Mouse (Mus musculus): Measurements from ENCODE around the gene Gramd4. TPM values are rescaled to one million over a fixed set of nuclear protein-coding genes. Genes with fewer than 3 reads are reported as not detected.
"Not testable (repeated sequence)": the region's sequence is repeated elsewhere in the genome, so short reads cannot be mapped to it uniquely, and the experiment has no call there.

Gene Gramd4
- polyA plus RNA-seq, 1 experiment from 2014 or later = 52.9 TPM

DNA sequence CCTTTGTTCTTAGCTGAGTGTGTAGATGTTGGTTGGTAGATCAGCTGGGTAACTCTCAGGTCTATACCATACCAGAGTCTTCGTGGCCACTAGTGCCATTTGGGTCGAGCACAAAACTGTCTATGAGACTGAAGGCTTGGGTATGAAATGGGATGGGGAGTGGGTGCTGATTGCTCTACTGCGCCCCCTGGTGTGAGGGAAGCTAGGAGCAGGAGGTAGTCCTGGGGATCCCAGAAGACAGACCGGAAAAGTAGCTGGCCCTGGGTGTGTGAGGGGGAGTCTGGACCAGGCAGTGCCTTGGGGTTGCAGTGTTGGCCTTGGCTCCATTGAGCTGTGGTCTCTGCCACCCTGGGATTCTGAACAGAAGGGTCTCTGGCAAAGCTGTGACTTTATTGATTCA is 80.1 kb downstream of the Gramd4 start:
- Histone ChIP-seq H3K27me3 (no peaks in the 10 kb centered on the region), H3K9ac (replicated peaks) (no peak overlapping the region), H3K4me2 (replicated peaks) (no peak overlapping the region), H3K36me3 (peaks cover 34% of the 10 kb centered on the region), H3K27ac (replicated peaks) (no peak overlapping the region), H3K4me1 (0 out of 2 replicates have a peak, but pooled peaks cover 6% of the 10 kb centered on the region), H3K9me3 (no peaks in the 10 kb centered on the region), H3K4me3 (no peak overlapping the region)
- 70% methylated on average over 4 of the region's 4 CpGs for WGBS
- ATAC-seq (replicated peaks) = no peak

DNA sequence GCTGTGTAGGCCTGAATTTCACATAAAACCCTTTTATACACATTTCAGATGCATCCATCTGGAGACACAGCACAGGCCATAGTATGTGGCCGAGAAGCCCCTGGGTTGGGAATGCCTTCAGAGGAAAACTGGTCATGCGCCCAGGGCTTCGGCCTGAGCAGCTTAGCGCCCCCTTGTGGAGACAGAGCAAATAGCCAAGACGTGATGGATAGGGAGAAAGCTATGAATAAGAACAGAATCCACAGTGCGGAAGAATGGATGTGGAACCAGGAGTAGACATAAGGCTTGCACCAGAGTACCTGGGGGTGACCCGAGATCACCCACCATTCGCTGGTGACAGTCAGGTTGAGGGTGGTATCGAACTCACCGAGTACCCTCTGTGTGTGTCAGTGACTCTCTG is 82.8 kb downstream of the Gramd4 start:
- Histone ChIP-seq H3K4me3 (no peak overlapping the region), H3K27ac (replicated peaks) (peak overlapping the region; percentile 56), H3K27me3 (no peaks in the 10 kb centered on the region), H3K9ac (replicated peaks) (no peak overlapping the region), H3K36me3 (peaks cover 31% of the 10 kb centered on the region), H3K4me2 (replicated peaks) (no peak overlapping the region), H3K9me3 (no peaks in the 10 kb centered on the region), H3K4me1 (no peaks in the 10 kb centered on the region)
- 0 out of 2 replicates have a peak, but pooled peaks have one; percentile 24 for ATAC-seq (replicated peaks)
- 32% methylated on average over 10 of the region's 10 CpGs for WGBS

DNA sequence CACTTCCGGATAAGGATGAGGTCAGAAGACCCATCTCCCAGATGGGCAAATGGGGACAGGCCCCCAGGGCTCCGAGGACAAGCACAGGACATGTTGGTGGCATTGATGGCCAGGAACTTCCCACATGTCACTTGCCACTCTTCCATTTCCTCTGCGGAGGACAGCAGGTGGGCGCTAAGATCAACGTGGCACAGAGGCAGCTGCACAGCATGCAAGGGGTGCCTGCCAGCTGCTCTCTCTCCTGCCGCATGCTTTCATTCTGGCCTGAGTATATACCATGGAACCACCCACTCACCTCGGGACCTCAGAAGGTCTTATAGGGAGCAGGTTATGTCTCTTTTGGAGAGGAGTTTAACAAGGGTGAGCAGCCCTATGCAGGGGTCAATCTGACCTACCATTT is 87.1 kb downstream of the Gramd4 start:
- 84% methylated on average over 7 of the region's 7 CpGs for WGBS
- H3K9me3 ChIP-seq = no peaks in the 10 kb centered on the region
- no peak overlapping the region for H3K4me3 ChIP-seq
- H3K4me1 ChIP-seq = no peaks in the 10 kb centered on the region
- H3K27me3 ChIP-seq = no peaks in the 10 kb centered on the region
- ATAC-seq (replicated peaks) = no peak
- no peak overlapping the region for H3K9ac ChIP-seq (replicated peaks)
- H3K4me2 ChIP-seq (replicated peaks) = no peak overlapping the region
- no peak overlapping the region for H3K27ac ChIP-seq (replicated peaks)
- H3K36me3 ChIP-seq = peaks cover 23% of the 10 kb centered on the region

DNA sequence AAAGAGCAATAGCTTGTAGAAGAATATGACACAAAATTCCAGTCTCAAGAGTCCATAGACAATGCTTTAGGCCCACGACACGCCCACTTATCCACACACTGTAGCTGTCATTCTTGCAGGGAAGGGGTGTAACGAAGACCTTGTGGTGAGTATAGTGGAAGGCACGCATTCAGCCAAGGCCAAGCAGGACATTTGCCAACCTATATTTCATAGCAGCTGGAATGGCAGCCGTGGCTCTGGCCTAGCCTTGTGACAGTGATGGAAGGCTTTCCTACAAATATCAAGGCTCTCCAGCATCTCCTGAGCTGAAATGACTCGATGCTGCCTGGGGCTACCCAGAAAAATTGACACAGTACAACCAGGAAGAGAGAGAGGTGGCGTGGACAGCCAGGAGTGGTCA is 87.6 kb downstream of the Gramd4 start:
- Histone ChIP-seq H3K36me3 (peaks cover 23% of the 10 kb centered on the region), H3K27me3 (no peaks in the 10 kb centered on the region)
- 85% methylated on average over 7 of the region's 7 CpGs for WGBS

DNA sequence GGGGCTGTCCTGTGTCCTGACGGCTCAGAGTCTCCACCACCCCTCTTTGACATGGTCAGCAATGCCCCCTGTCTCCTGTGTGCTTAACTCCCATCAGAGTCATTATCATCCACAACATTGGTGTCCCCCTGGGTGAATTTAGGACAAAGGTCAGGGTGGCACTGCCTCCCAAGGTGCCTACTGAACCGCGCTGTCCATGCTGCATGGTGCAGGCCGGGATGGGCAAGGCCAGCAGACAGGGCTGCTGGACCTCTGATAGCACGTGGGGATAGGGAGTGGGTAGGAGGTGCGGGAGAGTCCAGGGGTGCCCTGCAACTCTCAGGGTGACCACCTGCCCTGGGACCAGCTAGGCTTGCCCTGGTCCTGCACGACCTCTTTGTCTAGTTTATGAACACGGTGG is 89.4 kb downstream of the Gramd4 start:
- Histone ChIP-seq H3K4me1 (no peaks in the 10 kb centered on the region), H3K4me2 (replicated peaks) (no peak overlapping the region), H3K27me3 (no peaks in the 10 kb centered on the region), H3K9ac (replicated peaks) (no peak overlapping the region), H3K4me3 (no peak overlapping the region), H3K27ac (replicated peaks) (no peak overlapping the region), H3K36me3 (peaks cover 28% of the 10 kb centered on the region), H3K9me3 (no peaks in the 10 kb centered on the region)
- WGBS = 91% methylated on average over 8 of the region's 8 CpGs
- ATAC-seq (replicated peaks) = no peak

More for the DNA sequence above, 87.6 kb downstream of the Gramd4 start:
- Histone ChIP-seq H3K9ac (replicated peaks) (no peak overlapping the region), H3K4me2 (replicated peaks) (no peak overlapping the region), H3K9me3 (no peaks in the 10 kb centered on the region), H3K27ac (replicated peaks) (no peak overlapping the region), H3K4me3 (no peak overlapping the region), H3K4me1 (no peaks in the 10 kb centered on the region)
- no peak for ATAC-seq (replicated peaks)

DNA sequence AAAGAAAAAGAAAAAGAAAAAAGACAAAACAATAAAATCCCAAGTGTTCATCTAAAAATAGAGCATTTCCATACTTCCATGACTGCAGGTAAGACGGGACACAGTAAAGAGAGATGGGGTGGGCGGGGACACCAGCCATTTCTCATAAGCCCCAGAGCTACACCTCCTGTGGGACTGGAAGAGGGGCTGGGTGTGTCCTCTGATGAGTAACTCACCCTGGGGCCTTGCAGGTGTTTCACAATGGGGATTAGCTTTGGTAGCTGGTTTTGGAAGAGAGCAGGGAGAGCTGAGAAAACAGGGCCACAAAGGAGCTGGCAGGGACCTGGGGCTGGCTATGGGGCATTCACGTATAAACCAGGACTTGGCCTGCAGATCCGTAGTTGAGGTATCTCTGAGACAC is 93.1 kb downstream of the Gramd4 start:
- H3K9ac ChIP-seq (replicated peaks) = no peak overlapping the region
- H3K36me3 ChIP-seq = peaks cover 19% of the 10 kb centered on the region
- WGBS = 70% methylated on average over 4 of the region's 4 CpGs
- ATAC-seq (replicated peaks) = no peak
- no peaks in the 10 kb centered on the region for H3K9me3 ChIP-seq
- H3K4me1 ChIP-seq = no peaks in the 10 kb centered on the region
- no peak overlapping the region for H3K27ac ChIP-seq (replicated peaks)
- no peaks in the 10 kb centered on the region for H3K27me3 ChIP-seq
- H3K4me2 ChIP-seq (replicated peaks) = no peak overlapping the region
- H3K4me3 ChIP-seq = no peak overlapping the region

DNA sequence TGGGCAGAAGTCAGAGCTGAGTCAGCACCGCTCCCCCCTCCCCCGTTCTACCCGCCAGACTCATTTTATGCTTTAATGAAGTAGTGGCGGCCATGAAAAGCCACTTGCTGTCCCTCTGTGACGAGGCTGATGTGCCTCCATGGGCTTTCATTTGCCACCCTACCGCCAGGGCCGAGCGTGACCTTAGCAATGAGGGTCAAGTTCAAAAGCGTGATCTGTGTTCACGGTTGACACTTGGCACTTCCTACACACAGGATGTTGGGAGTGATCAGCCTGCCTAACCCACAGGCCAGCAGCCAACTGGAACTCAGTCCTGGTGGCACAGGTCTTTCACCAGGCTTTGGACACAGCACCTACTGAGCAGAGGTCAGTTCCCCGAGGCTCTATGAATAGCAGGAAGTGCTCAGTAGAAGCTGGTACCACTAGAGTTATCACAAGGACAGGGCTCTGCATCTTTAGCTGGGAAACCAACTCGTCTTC is 96.0 kb downstream of the Gramd4 start:
- no peak overlapping the region for H3K4me2 ChIP-seq (replicated peaks)
- H3K9ac ChIP-seq (replicated peaks) = no peak overlapping the region
- peaks cover 21% of the 10 kb centered on the region for H3K36me3 ChIP-seq
- H3K27ac ChIP-seq (replicated peaks) = no peak overlapping the region
- H3K4me1 ChIP-seq = no peaks in the 10 kb centered on the region
- H3K9me3 ChIP-seq = no peaks in the 10 kb centered on the region
- no peak for ATAC-seq (replicated peaks)
- H3K4me3 ChIP-seq = no peak overlapping the region
- WGBS = 87% methylated on average over 12 of the region's 12 CpGs
- H3K27me3 ChIP-seq = no peaks in the 10 kb centered on the region

DNA sequence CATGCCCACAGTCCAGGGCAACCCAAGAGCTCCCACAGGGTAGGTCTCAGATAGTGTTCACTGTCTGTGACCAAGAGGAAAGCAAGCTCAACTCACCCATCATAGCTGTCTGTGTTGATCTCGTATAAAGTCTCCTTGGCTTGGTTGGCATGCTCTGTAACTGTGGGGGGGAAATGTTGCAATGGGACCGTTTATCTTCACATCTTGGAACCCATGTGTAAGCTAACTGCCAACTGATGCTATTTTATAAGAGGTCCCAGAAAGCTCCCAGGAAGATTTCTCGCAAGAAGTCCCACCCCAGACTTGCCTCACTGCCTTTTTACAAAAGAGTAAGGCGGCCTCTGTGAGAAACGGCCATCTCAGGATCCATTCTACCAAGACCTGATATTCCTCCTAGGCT is 99.0 kb downstream of the Gramd4 start:
- Histone ChIP-seq H3K27ac (replicated peaks) (no peak overlapping the region), H3K4me2 (replicated peaks) (no peak overlapping the region), H3K9ac (replicated peaks) (no peak overlapping the region), H3K36me3 (peaks cover 14% of the 10 kb centered on the region; the same call in 1 of the 2 replicates), H3K4me3 (no peak overlapping the region), H3K9me3 (no peaks in the 10 kb centered on the region), H3K27me3 (no peaks in the 10 kb centered on the region), H3K4me1 (no peaks in the 10 kb centered on the region)
- WGBS = 75% methylated on average over 5 of the region's 5 CpGs
- no peak for ATAC-seq (replicated peaks)

DNA sequence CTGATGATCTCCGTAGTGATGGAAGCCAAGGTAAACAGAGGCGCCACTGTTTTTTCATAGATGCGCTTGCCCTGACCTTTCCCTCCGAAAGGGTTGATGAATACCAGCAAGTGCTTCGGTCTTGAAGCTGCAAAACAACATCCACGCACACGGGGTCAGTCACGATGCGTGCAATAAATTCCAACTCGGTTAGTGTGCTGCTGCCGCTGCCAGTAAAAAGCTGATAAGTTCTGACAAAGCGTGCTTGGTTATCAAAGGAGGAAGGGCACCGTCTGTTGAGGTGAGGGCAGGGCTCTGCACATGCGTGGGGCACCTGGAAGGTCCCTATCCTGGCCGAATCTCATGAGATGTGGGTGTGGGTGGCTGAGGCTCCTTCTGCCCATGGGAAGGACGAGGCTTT is 101.6 kb downstream of the Gramd4 start:
- peaks cover 15% of the 10 kb centered on the region; the same call in 1 of the 2 replicates for H3K36me3 ChIP-seq
- H3K9ac ChIP-seq (replicated peaks) = no peak overlapping the region
- 88% methylated on average over 16 of the region's 16 CpGs for WGBS
- no peak for ATAC-seq (replicated peaks)
- H3K4me2 ChIP-seq (replicated peaks) = no peak overlapping the region
- no peak overlapping the region for H3K27ac ChIP-seq (replicated peaks)
- H3K9me3 ChIP-seq = no peaks in the 10 kb centered on the region
- H3K4me3 ChIP-seq = no peak overlapping the region
- no peaks in the 10 kb centered on the region for H3K4me1 ChIP-seq
- H3K27me3 ChIP-seq = no peaks in the 10 kb centered on the region

DNA sequence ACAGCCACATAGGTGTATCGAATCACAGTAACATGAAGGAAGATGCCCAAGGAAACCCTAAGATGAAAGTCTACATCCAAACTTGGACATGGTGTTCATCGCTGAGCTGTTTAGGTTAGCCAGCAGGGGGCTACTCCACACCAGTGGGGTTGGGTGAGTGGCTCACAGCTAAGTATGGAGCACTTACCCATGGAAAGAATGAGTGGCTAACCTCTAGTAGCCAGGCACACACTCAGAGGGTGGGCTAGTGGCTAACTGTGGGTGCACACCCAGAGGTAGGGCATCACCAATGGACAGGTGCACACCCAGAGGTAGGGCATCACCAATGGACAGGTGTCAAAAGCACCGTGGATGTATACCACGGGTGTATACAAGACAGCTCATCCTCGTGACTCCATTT is 102.2 kb downstream of the Gramd4 start:
- Histone ChIP-seq H3K4me2 (replicated peaks) (no peak overlapping the region), H3K4me3 (no peak overlapping the region), H3K9ac (replicated peaks) (no peak overlapping the region), H3K27me3 (no peaks in the 10 kb centered on the region), H3K4me1 (no peaks in the 10 kb centered on the region), H3K36me3 (peaks cover 14% of the 10 kb centered on the region; the same call in 1 of the 2 replicates), H3K27ac (replicated peaks) (no peak overlapping the region), H3K9me3 (no peaks in the 10 kb centered on the region)
- ATAC-seq (replicated peaks) = no peak
- 90% methylated on average over 5 of the region's 5 CpGs for WGBS

DNA sequence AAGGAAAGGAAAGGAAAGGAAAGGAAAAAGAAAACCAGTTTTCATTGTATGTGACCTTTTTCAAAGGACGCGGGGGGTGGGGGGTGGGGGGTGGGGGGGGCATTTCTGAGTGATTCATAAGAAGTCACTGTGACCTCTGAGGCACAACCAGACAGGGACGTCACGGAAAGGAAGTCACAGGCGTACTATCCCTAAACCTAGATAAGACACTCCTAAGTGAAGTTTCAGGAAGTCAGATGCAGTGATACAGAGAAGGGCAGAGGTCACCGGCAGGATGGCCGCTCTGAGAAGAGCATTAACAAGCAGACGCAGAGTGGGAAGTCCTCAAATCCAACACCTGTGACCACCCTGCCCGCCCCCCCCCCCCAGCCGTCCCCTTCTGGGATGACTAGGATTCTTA is 103.4 kb downstream of the Gramd4 start:
- H3K4me1 ChIP-seq = no peaks in the 10 kb centered on the region
- H3K4me2 ChIP-seq (replicated peaks) = no peak overlapping the region
- H3K4me3 ChIP-seq = no peak overlapping the region
- H3K27me3 ChIP-seq = no peaks in the 10 kb centered on the region
- H3K9ac ChIP-seq (replicated peaks) = no peak overlapping the region
- no peak overlapping the region for H3K27ac ChIP-seq (replicated peaks)
- 84% methylated on average over 10 of the region's 10 CpGs for WGBS
- H3K9me3 ChIP-seq = no peaks in the 10 kb centered on the region
- H3K36me3 ChIP-seq = peaks cover 12% of the 10 kb centered on the region; the same call in 1 of the 2 replicates
- ATAC-seq (replicated peaks) = no peak

DNA sequence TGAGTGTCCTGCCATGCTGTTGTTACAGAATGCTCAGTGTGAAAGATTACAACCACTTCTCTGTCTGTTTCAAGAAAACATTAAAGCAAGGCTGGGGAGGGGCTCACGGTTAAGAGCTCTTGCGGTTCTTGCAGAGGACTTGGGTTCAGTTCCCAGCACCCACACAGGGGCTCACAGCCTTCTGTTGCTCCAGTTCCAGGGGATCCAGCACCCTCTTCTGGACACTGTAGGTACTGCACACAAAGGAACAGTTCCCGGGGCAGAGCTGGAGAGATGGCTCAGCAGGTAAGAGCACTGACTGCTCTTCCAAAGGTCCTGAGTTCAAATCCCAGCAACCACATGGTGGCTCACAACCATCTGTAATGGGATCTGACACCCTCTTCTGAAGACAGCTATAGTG is 104.3 kb downstream of the Gramd4 start:
- H3K27me3 ChIP-seq; H3K36me3 ChIP-seq; H3K4me3 ChIP-seq; H3K4me1 ChIP-seq; ATAC-seq (replicated peaks); H3K4me2 ChIP-seq (replicated peaks); H3K27ac ChIP-seq (replicated peaks); H3K9ac ChIP-seq (replicated peaks); H3K9me3 ChIP-seq: not testable (repeated sequence)
- 96% methylated on average over 3 of the region's 3 CpGs for WGBS

DNA sequence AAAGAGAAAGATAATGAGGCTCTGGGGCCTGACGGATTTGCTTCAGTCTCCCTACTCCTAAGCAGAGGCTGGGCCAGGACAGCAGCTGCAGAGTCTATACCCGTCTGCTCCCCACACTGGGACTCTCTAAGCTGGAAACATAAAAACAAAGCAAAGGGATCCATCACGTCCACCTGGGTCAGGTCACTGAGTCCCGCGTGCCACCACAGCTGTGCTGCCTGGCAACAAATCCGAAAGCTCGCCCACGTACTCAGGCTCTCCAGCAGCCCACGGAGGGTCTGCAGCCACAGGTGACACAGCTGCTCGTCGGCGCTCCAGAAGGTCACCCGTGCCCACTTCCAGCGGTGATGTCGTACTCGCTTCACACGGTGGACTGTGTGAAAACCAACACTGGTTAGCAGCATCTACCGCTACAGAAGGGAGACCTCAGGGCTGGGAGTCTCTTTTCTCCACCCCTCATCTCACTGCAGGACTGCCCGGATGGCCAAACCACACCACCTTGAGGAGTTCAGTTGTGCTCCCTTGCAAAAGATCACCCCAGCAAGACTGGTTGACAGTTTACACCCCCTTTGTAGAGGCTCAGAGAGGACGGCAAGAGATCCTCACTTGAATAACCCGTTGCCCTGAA is 107.3 kb downstream of the Gramd4 start:
- Histone ChIP-seq H3K27ac (replicated peaks) (no peak overlapping the region), H3K36me3 (peaks cover 6% of the 10 kb centered on the region; the same call in 1 of the 2 replicates), H3K4me2 (replicated peaks) (no peak overlapping the region), H3K27me3 (no peaks in the 10 kb centered on the region), H3K4me1 (peaks cover 9% of the 10 kb centered on the region), H3K9me3 (no peaks in the 10 kb centered on the region), H3K4me3 (no peak overlapping the region), H3K9ac (replicated peaks) (no peak overlapping the region)
- ATAC-seq (replicated peaks) = no peak
- 75% methylated on average over 21 of the region's 21 CpGs for WGBS
